Mouse (Mus musculus): ENCODE data around the gene Klf16.
"Not testable (repeated sequence)": the region's sequence is repeated elsewhere in the genome, so short reads cannot be mapped to it uniquely, and the experiment has no call there.

The Klf16 gene

GRCm38 (mm10) chr10:80605721-80606120 is 28.6 kb upstream of the Klf16 start, which contains the start of gene Gm49322:
Gm49322 (plus strand) TSS chr10:80606021.
- not testable (repeated sequence) for DNase-seq

GRCm38 (mm10) chr10:80604988-80605387 is 27.9 kb upstream of the Klf16 start:
- no peak for DNase-seq

- DNase-seq = no peak
Measured at GRCm38 (mm10) chr10:80604001-80604509, 26.9 kb upstream of the Klf16 start.

- DNase-seq = no peak
Measured at GRCm38 (mm10) chr10:80603364-80603763, 26.2 kb upstream of the Klf16 start.

- DNase-seq = peak; percentile 95 to 96
Measured at GRCm38 (mm10) chr10:80602698-80603325, 25.7 kb upstream of the Klf16 start, which contains the start of the genes Scamp4 and Adat3. Scamp4 (plus strand) TSS chr10:80602872. Adat3 (plus strand) TSS chr10:80602880.

GRCm38 (mm10) chr10:80596318-80596717 is 19.2 kb upstream of the Klf16 start:
- DNase-seq = no peak

- peak; percentile 97 to 98 for DNase-seq
Measured at GRCm38 (mm10) chr10:80589879-80590854, 13.0 kb upstream of the Klf16 start, which contains the start of gene Abhd17a. Abhd17a (minus strand) TSS chr10:80590341.

GRCm38 (mm10) chr10:80589127-80589878 is 12.2 kb upstream of the Klf16 start:
- DNase-seq = peak in 1 of 2 experiments; percentile 44

- DNase-seq = peak; percentile 60 to 82
Measured at GRCm38 (mm10) chr10:80587305-80587657, 10.2 kb upstream of the Klf16 start.

- no peak for DNase-seq
Measured at GRCm38 (mm10) chr10:80586407-80587304, 9.5 kb upstream of the Klf16 start.

- DNase-seq = no peak
Measured at GRCm38 (mm10) chr10:80585581-80585980, 8.5 kb upstream of the Klf16 start.

- DNase-seq = no peak
Measured at GRCm38 (mm10) chr10:80584642-80585552, 7.8 kb upstream of the Klf16 start.

- no peak for DNase-seq
Measured at GRCm38 (mm10) chr10:80584045-80584488, 6.9 kb upstream of the Klf16 start.

- no peak for DNase-seq
Measured at GRCm38 (mm10) chr10:80583047-80583446, 5.9 kb upstream of the Klf16 start.

- DNase-seq = peak; percentile 63 to 78
Measured at GRCm38 (mm10) chr10:80578911-80579310, 1.8 kb upstream of the Klf16 start.

GRCm38 (mm10) chr10:80578131-80578750 is 1.1 kb upstream of the Klf16 start:
- peak; percentile 90 to 93 for DNase-seq

GRCm38 (mm10) chr10:80576351-80577194 is 548 bp downstream of the Klf16 start:
- DNase-seq = peak; percentile 75 to 78

- DNase-seq = no peak
Measured at GRCm38 (mm10) chr10:80575925-80576324, 1.2 kb downstream of the Klf16 start.

- no peak for DNase-seq
Measured at GRCm38 (mm10) chr10:80574896-80575295, 2.2 kb downstream of the Klf16 start.

Data from lung, postnatal 4 days (tissue).